Mouse (Mus musculus) MEL (cell line): ENCODE data around the gene Mif. TPM values are rescaled to one million over a fixed set of nuclear protein-coding genes. Genes with fewer than 3 reads are reported as not detected.

Experiments used
- DNase-seq: peaks from one replicate; pipeline ENCODE4 v3.0.0; 2011; ENCODE audit warnings: low read depth, low spot score
- H3K27ac ChIP-seq: 2 replicates; pipeline ENCODE4 v1.5.1; 2012; ENCODE audit warnings: low read depth, mild to moderate bottlenecking, control low read depth, low read length, moderate library complexity; ENCODE audit not compliant: control insufficient read depth
- H3K27me3 ChIP-seq, 2 experiments: fragments of 150-350 bp in 1 of 2; sonication (generic) in 1 of 2; 2 replicates each; pipeline ENCODE4 v1.6.1; 2012; ENCODE audit warnings: low read length in 2 of 2, mild to moderate bottlenecking in 2 of 2, improper control_type of control experiment in 1 of 2, moderate library complexity in 1 of 2; ENCODE audit not compliant: insufficient read depth in 2 of 2, control insufficient read depth in 1 of 2
- H3K36me3 ChIP-seq, 2 experiments: 2 replicates each; pipeline ENCODE4 v1.6.1; 2012 to 2014; ENCODE audit warnings: low read length in 2 of 2, improper control_type of control experiment in 1 of 2, inconsistent platforms in 1 of 2, mild to moderate bottlenecking in 1 of 2; ENCODE audit not compliant: insufficient read depth in 2 of 2, control insufficient read depth in 1 of 2
- H3K4me1 ChIP-seq, 2 experiments: fragments of 150-350 bp in 1 of 2; sonication (generic) in 1 of 2; 2 replicates each; pipeline ENCODE4 v1.6.1; 2012; ENCODE audit warnings: low read length in 2 of 2, improper control_type of control experiment in 1 of 2, mild to moderate bottlenecking in 1 of 2; ENCODE audit not compliant: insufficient read depth in 2 of 2, control insufficient read depth in 1 of 2
- H3K4me3 ChIP-seq, 2 experiments: fragments of 150-350 bp in 1 of 2; sonication (generic) in 1 of 2; 2 replicates each; pipeline ENCODE4 v1.5.1; 2012; ENCODE audit warnings: low read depth in 2 of 2, low read length in 2 of 2, mild to moderate bottlenecking in 2 of 2, moderate library complexity in 2 of 2, control low read depth in 1 of 2, improper control_type of control experiment in 1 of 2; ENCODE audit not compliant: control insufficient read depth in 1 of 2, insufficient read depth in 1 of 2
- H3K79me2 ChIP-seq: 2 replicates; pipeline ENCODE4 v1.6.1; 2012; ENCODE audit warnings: mild to moderate bottlenecking, low read length, moderate library complexity; ENCODE audit not compliant: control insufficient read depth, poor library complexity, insufficient read depth
- H3K9ac ChIP-seq: 2 replicates; pipeline ENCODE4 v1.6.1; 2012; ENCODE audit warnings: low read depth, mild to moderate bottlenecking, control low read depth, low read length, moderate library complexity; ENCODE audit not compliant: control insufficient read depth, poor library complexity, severe bottlenecking
- H3K9me3 ChIP-seq: fragments of 150-350 bp; sonication (generic); replicated peaks from 2 replicates; pipeline ENCODE4 v1.6.1; 2012; ENCODE audit warnings: mild to moderate bottlenecking, low read length, improper control_type of control experiment, moderate library complexity; ENCODE audit not compliant: insufficient read depth
- CHD2 ChIP-seq: IDR thresholded peaks from 2 replicates; pipeline ENCODE4 v1.6.1; 2011; ENCODE audit warnings: low read length, improper control_type of control experiment
- CTCF ChIP-seq, 3 experiments: IDR thresholded peaks in 2 of 3; conservative IDR thresholded peaks in 1 of 3; 2 replicates each; pipeline ENCODE4 v1.5.1; 2011 to 2012; ENCODE audit warnings: low read length in 3 of 3, low read depth in 2 of 3, mild to moderate bottlenecking in 2 of 3, improper control_type of control experiment in 1 of 3, inconsistent platforms in 1 of 3, mixed read lengths in 1 of 3, moderate library complexity in 1 of 3; ENCODE audit not compliant: control insufficient read depth in 1 of 3, insufficient read depth in 1 of 3, poor library complexity in 1 of 3, severe bottlenecking in 1 of 3
- polyA plus RNA-seq, 2 experiments: library from polyadenylated mRNA; stranded (reverse) in 1 of 2; unstranded in 1 of 2; fragments of >175 nt in 1 of 2; fragments of >200 nt in 1 of 2; gene quantifications; 2 replicates each; pipeline versions ENCODE4 v1.2.1 to v1.2.4; 2012; ENCODE audit warnings: low replicate concordance in 2 of 2, low read depth in 1 of 2; ENCODE audit not compliant: insufficient read length in 2 of 2, insufficient read depth in 1 of 2, missing spikeins in 1 of 2
- total RNA-seq: library from RNA; depleted of rRNA; stranded (reverse); fragments of 300-350 nt; gene quantifications from 2 replicates; pipeline ENCODE4 v1.2.3, GENCODE M21; 2012; rRNA removed

Gene Mif
- total and polyA plus RNA-seq, 3 experiments = 817 to 2,606 (median 862) TPM

DNA sequence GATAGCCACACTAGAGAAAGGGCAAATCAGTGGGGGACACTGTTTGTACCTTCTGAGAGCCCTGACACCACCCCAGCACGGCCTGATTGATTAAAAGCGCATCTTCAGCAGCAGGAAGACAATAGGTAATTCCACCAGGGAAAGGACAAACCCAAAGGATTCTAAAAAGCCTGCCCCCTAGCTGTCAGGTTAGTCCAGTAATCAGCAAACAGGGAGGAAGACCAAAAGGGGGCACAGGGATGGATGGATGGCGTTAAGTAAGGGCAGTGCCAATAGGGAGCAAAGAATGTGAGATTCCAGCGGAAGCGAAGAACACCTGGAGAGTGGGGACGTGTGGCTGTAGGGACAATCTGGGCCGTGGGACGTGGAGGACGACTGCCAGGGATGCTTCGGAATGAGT is 41.4 kb downstream of the Mif start:
- no peak overlapping the region for H3K27ac ChIP-seq
- DNase-seq = no peak
- peak in 1 of 3 experiments; percentile 16; a peak in 2 of 6 replicates for TF ChIP-seq CTCF (IDR thresholded peaks at IDR 0.05 in 2 of 3, conservative IDR thresholded peaks at IDR 0.05 in 1 of 3; ENCODE audit: control insufficient read depth in 1 of 3, insufficient read depth in 1 of 3, low read depth in 2 of 3, low read length in 3 of 3, poor library complexity in 1 of 3, severe bottlenecking in 1 of 3)
- no peak for TF ChIP-seq CHD2
- peaks cover 4 to 9% of the 10 kb centered on the region in 2 experiments for H3K27me3 ChIP-seq
- H3K9me3 ChIP-seq = no peaks in the 10 kb centered on the region
- H3K4me3 ChIP-seq = no peak overlapping the region
- no peak overlapping the region for H3K9ac ChIP-seq
- H3K79me2 ChIP-seq = no peaks in the 10 kb centered on the region
- peaks cover 0 to 3% of the 10 kb centered on the region in 2 experiments; a peak in 1 of 4 replicates for H3K36me3 ChIP-seq
- no peaks in the 10 kb centered on the region; a peak in 1 of 4 replicates for H3K4me1 ChIP-seq

Other genes starting within 250 kb of the Mif start
- 0.07 and 0.12 TPM in 2 replicates for gene Susd2, start 216.2 kb downstream of the Mif start, total RNA-seq
- under 1 TPM in 1 of 2 experiments, not detected in 1; 0.15 TPM for gene Susd2, start 216.2 kb downstream of the Mif start, polyA plus RNA-seq
- 27.2 and 28.2 TPM in 2 replicates for gene Cabin1, start 95.9 kb downstream of the Mif start, total RNA-seq
- gene Cabin1, start 95.9 kb downstream of the Mif start, polyA plus RNA-seq = 100 to 1,000 TPM in 1 of 2 experiments, 10 to 100 TPM in 1; 54.9 to 115 TPM
- 45.1 and 48.8 TPM in 2 replicates for gene Ddt, start 86.8 kb downstream of the Mif start, total RNA-seq
- gene Ddt, start 86.8 kb downstream of the Mif start, polyA plus RNA-seq = 10 to 100 TPM in 1 of 2 experiments, not detected in 1; 63.4 TPM
- gene Gm20441, start 79.3 kb downstream of the Mif start, total RNA-seq = not detected in 2 replicates
- gene Gm20441, start 79.3 kb downstream of the Mif start, polyA plus RNA-seq = not detected
- gene Gstt3, start 78.8 kb downstream of the Mif start, total RNA-seq = 4.0 TPM in 2 replicates
- 10 to 100 TPM in 1 of 2 experiments, not detected in 1; 10.2 TPM for gene Gstt3, start 78.8 kb downstream of the Mif start, polyA plus RNA-seq
- 1.3 and 2.0 TPM in 2 replicates for gene Gstt1, start 61.7 kb downstream of the Mif start, total RNA-seq
- 1 to 10 TPM in 1 of 2 experiments, not detected in 1; 3.8 TPM for gene Gstt1, start 61.7 kb downstream of the Mif start, polyA plus RNA-seq
- not detected in 2 replicates for gene Gstt4, start 37.7 kb downstream of the Mif start, total RNA-seq
- gene Gstt4, start 37.7 kb downstream of the Mif start, polyA plus RNA-seq = not detected
- 4.3 and 4.9 TPM in 2 replicates for gene Gstt2, start 22.8 kb downstream of the Mif start, total RNA-seq
- 10 to 100 TPM in 1 of 2 experiments, not detected in 1; 10.9 TPM for gene Gstt2, start 22.8 kb downstream of the Mif start, polyA plus RNA-seq
- gene Derl3, start 33.2 kb upstream of the Mif start, total RNA-seq = 0.23 and 0.69 TPM in 2 replicates
- 1 to 10 TPM in 1 of 2 experiments, not detected in 1; 1.5 TPM for gene Derl3, start 33.2 kb upstream of the Mif start, polyA plus RNA-seq
- 91.6 and 91.8 TPM in 2 replicates for gene Smarcb1, start 61.4 kb upstream of the Mif start, total RNA-seq
- gene Smarcb1, start 61.4 kb upstream of the Mif start, polyA plus RNA-seq = 1,000 to 10,000 TPM in 1 of 2 experiments, 100 to 1,000 TPM in 1; 117 to 2,689 TPM
- gene Chchd10, start 72.9 kb upstream of the Mif start, total RNA-seq = 143 and 158 TPM in 2 replicates
- 100 to 1,000 TPM in 1 of 2 experiments, not detected in 1; 428 TPM for gene Chchd10, start 72.9 kb upstream of the Mif start, polyA plus RNA-seq
- 1.3 and 1.5 TPM in 2 replicates for gene Mmp11, start 76.3 kb upstream of the Mif start, total RNA-seq
- 1 to 10 TPM in 1 of 2 experiments, not detected in 1; 5.9 TPM for gene Mmp11, start 76.3 kb upstream of the Mif start, polyA plus RNA-seq
- 0.08 and 0.26 TPM in 2 replicates for gene Gm867, start 80.4 kb upstream of the Mif start, total RNA-seq
- gene Gm867, start 80.4 kb upstream of the Mif start, polyA plus RNA-seq = 1 to 10 TPM in 1 of 2 experiments, not detected in 1; 1.6 TPM
- 0.27 TPM in 1 of 2 replicates, not detected in the other for gene Vpreb3, start 82.8 kb upstream of the Mif start, total RNA-seq
- under 1 TPM in 1 of 2 experiments, not detected in 1; 0.88 TPM for gene Vpreb3, start 82.8 kb upstream of the Mif start, polyA plus RNA-seq
- not detected in 2 replicates for gene Gm5134, start 94.3 kb upstream of the Mif start, total RNA-seq
- gene Gm5134, start 94.3 kb upstream of the Mif start, polyA plus RNA-seq = not detected
- 7.9 and 9.0 TPM in 2 replicates for gene Zfp280b, start 172.4 kb upstream of the Mif start, total RNA-seq
- 10 to 100 TPM in 1 of 2 experiments, not detected in 1; 18.6 TPM for gene Zfp280b, start 172.4 kb upstream of the Mif start, polyA plus RNA-seq